Mouse (Mus musculus) cerebellum, adult 18-20 months (tissue): Measurements from ENCODE around the gene Nfam1.

Source experiments
- DNase-seq, 2 experiments: peaks; one replicate each; pipeline ENCODE4 v3.0.0; 2021

The Nfam1 gene

GRCm38 (mm10) chr15:82958253-82958701 is 74.8 kb downstream of the Nfam1 start:
- no peak for DNase-seq

GRCm38 (mm10) chr15:82956721-82957120 is 76.4 kb downstream of the Nfam1 start:
- no peak for DNase-seq

DNA sequence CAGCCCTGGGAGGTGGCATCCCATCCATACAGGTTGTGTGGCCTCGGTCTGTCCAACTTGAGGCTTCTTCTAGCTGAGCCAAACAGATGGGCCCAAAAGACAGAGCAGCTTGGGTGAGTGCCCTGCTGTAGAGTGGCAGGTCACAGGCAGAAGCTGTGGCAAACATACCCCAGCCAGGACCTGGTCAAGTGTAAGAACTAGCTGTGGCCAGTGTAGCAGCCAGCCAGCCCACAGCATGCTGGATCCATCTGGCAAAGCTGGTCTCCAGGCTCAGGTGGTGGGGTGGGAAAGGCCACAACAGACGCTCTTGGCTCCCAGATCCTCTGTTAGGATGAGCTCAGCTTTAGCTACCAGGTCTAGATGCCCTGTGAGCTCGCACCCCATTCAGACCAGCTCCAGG is 76.8 kb downstream of the Nfam1 start:
- DNase-seq, result no peak

DNA sequence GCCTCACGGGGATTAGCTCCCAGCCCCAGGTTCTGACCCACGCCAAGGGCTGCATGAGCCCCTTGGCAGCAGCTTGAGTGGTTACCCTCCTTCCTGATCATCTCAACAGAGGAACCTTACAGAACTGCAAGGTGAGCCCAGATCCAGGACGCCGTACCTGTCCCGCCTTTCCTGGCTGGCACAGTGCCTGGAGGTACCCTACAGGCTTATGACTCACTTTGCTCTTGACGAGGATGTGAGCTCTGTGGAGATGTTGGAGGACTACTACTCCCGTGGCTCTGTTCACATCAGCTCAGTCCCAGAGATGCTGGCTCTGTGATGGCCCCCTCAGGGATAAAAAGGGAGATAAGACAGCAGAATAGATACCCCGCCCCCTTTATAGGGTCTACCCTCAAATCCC is 77.8 kb downstream of the Nfam1 start:
- DNase-seq, result no peak

- no peak for DNase-seq
Observed at GRCm38 (mm10) chr15:82954034-82954433, 79.1 kb downstream of the Nfam1 start.

- no peak for DNase-seq
Observed at GRCm38 (mm10) chr15:82953096-82953495, 80.0 kb downstream of the Nfam1 start.

DNA sequence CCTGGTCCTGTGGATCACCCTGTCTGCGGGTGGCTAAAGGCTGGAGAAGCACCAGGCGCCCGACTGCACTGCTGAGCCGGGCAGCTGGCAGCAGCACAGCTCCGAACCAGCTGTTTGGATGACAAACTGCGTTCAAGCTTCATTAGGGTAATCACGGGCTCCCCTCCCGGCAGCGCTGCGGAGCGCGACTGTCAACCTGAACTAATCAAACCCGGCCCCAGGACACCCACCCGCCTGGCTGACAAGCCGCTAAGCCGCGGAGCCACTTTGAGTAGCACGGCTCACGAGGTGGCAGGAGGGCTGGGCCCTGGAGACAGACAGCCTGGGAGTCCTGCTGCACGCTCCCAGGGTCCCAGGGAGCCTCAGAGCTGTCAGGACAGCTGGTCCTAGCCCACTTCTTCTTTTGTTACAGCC is 80.8 kb downstream of the Nfam1 start:
- no peak for DNase-seq

GRCm38 (mm10) chr15:82950246-82950645 is 82.9 kb downstream of the Nfam1 start:
- DNase-seq, result no peak

DNA sequence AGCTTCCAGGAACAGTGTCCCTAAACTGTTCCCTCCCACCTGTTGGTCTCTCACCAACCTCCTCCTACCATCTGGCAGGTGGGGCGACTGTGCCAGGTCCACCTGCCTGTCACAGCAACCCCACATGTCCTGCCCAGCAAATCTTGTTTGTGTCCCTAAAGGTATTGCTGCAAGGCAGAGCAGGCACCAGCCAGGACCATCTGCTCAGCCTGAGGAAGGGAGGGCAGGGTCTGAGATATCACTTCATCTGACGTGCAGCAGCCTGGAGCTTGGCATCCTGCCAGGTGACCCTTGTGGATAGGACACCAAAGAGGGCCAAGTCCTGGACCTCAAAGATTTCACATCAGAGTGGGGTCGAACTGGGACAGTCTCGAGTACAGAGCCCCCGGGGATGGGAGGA is 85.7 kb downstream of the Nfam1 start:
- DNase-seq, result peak; percentile 62 to 72

GRCm38 (mm10) chr15:82944479-82945195 is 88.5 kb downstream of the Nfam1 start:
- DNase-seq, result no peak
